Mouse (Mus musculus) skeletal muscle tissue, adult 2 months (tissue): ENCODE results near the gene Gm20388.
"Not testable (repeated sequence)": the region's sequence is repeated elsewhere in the genome, so short reads cannot be mapped to it uniquely, and the experiment has no call there.

Experiments used
- DNase-seq: peaks from one replicate; pipeline ENCODE4 v3.0.0-alpha.2; 2012; ENCODE audit warnings: low read depth, low spot score

Gm20388 gene

GRCm38 (mm10) chr8:121580465-121580864 lies 1669.8 kb downstream of the Gm20388 start:
- no peak for DNase-seq

GRCm38 (mm10) chr8:121583653-121584052 lies 1673.0 kb downstream of the Gm20388 start:
- DNase-seq = peak; percentile 82

- no peak for DNase-seq
These were observed 1674.1 kb downstream of the Gm20388 start for GRCm38 (mm10) chr8:121584730-121585129.

DNA sequence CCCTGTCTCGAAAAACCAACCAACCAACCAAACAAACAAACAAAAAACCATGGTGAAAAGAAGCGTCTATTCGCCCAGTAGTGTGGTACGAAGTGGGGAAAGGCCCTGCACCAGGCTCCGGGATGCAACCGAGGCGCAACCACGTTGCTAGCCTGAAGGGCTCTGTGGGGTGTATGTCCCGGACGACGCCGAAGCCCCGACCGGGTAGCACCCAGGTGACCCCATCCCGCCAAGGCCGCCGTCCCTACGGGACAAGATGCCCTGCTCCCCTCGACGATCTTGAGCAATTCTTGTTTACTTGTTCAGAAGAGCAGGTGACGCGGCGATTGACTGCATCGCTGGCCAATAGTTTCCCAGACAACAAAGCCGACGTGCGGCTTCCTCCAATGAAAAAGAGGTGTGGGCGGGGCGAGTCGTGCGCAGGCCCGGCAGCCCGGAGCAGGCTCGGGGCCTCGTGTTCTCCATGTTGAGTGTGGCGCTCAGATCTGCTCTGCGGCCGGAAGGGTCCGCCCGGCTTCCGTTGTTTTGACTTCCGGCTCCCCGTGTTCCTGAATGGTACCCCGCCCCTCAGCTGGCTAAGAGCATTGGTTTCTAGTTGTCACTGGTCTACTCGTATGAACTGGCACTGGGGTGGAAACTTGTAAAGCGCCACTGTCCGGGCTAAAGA lies 1674.7 kb downstream of the Gm20388 start:
- DNase-seq = peak; percentile 100

DNA sequence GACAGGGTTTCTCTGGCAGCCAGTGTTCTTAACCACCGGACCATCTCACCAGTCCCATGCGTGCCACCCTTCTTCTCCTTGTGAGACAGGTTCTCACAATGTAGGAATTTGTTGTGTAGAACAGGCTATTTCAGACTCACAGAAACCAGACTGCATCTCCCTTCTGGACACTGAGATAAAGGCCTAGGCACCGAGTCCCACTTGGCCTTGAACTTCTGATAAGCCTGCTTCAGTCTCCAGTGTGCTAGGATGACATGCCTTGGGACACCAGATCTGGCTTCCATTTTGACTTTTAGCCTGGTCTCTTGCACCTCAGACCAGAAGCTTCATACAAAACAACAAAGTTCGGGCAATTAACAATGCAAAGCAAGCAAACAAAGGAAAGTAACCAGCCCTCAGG lies 1678.1 kb downstream of the Gm20388 start:
- no peak for DNase-seq

DNA sequence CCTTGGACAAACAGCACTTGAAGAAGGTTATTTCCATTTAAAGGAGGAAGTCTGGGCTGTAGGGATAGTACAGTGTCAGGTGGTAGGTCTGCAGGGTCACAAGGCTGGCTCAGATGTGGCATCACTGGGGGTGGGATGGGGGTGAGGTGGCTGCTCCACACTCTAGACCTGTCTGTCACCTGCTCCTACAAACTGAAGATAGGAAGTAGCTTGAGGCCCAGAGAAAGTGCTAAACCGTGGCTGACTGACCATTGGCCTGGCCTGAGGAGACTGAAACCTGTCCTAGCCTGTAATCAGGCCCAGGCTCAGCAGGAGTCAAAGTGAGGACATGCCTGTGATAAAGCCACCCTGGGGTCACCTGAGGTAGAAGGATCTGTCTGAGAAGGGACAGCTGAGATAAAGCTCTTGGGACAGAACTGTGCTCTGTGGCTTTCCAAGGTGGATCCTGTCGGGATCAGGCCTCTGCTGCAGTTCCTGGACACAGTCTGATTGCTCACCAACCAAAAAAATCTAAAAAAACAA lies 1678.6 kb downstream of the Gm20388 start:
- DNase-seq = no peak

DNA sequence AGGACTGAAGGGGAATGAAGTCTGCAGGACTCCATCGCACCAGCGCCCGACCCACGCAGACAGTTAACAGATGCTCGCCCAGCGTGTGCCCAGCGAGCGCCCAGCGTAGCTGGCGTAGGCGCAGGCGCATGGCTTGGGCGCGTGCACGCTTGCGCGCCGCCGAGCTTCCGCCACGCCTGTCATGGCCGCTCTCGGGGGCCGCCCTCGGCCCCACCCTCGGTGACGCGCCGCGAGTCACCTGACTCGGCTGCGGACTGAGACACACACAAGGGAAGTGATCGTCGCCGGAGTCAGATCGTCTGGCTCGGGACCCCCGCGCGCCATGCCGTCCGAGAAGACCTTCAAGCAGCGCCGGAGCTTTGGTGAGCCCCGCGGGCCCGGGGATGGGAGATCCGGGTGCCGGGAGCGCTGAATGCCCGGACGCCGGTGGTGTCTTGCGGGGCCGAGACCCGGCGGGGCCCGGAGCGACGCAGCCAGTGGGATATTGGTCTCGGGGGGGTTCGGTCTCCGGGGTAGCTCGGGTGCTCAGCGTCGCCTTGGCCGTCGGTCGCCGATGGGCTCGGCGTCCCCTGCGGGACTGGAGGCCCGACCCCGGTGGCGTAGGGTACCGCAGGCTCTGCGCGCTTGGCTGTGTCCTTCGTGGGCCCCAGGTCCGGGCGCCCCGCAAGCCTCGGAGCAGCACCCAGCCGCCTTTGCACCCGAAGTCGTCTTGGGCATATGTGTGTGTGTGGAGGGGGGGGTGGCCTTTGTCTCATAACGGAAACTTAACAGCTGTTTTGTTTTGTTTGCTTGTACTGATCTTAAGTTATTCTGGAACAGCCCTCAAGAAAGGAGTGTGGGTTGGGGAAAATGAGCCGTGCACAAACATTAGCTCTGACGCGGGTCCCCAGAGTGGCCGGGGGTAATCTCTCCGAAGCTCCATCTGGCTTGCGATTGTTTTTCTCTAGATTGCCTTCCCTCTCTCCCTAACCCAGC lies 1679.8 kb downstream of the Gm20388 start, which contains the start of gene Map1lc3b:
Gene Map1lc3b (plus strand): TSS at position 159 of the 975 bp plus-strand sequence.
- peak; percentile 94 for DNase-seq

GRCm38 (mm10) chr8:121591178-121592066 lies 1680.8 kb downstream of the Gm20388 start:
- DNase-seq = no peak

DNA sequence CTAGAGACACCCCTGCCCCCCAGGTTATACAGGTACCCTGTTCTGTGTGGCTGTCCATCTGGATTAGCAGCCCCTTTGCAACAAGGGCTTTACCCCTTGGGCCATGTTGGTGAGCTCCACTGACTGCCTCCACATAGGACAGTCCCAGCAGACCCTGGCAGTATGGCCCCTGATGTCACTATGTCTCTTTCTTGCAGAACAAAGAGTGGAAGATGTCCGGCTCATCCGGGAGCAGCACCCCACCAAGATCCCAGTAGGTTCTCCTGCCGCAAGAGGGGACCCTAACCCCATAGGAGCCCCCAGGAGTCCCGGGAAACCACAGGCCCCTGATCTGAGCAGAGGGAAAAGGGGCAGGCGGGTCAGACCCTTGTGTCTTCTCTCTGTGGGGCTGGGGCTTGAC lies 1682.7 kb downstream of the Gm20388 start:
- DNase-seq = no peak

GRCm38 (mm10) chr8:121593983-121594382 lies 1683.3 kb downstream of the Gm20388 start:
- no peak for DNase-seq

- DNase-seq = not testable (repeated sequence)
These were observed 1686.9 kb downstream of the Gm20388 start for GRCm38 (mm10) chr8:121597492-121597891.

DNA sequence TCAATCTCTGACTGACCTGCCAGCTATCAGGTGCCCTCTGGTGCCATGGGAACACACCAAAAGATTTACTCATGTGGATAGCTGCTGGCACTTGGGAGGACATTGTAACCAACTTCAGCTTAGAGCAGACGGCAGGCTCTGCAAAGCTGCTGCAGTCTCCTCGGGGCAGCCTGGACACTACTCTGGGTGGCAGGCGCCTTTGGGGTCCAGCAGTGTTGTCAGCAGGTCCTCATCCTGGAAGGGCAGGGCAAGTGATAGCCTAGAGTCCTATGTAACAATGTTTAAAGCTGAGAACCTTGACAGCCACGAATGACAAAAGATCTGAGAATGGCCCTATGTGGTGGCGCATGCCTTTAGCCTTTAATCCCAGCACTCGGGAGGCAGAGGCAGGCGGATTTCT lies 1687.5 kb downstream of the Gm20388 start:
- DNase-seq = no peak

- DNase-seq = peak; percentile 77
These were observed 1688.3 kb downstream of the Gm20388 start for GRCm38 (mm10) chr8:121598892-121599291.

DNA sequence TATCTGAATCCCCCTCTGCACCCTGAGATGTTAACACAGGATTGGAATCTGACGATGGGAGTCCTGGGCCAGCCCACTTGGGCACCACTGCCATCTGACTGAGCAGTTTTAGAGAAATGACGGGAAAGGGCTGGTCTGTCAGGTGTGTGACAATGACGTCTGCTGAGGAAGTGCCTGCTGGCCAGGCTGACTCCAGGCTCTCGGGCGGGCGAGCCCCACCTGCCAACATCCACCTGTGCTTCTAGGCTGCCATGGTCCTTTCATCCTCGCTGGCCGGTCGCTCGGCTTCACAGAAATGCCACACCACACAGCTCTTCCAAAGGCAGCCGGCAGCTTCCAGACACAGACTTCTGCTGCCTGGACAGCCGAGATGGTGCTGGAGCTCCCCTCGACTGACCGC lies 1689.2 kb downstream of the Gm20388 start:
- no peak for DNase-seq

- no peak for DNase-seq
These were observed 1691.8 kb downstream of the Gm20388 start for GRCm38 (mm10) chr8:121602411-121602810.

DNA sequence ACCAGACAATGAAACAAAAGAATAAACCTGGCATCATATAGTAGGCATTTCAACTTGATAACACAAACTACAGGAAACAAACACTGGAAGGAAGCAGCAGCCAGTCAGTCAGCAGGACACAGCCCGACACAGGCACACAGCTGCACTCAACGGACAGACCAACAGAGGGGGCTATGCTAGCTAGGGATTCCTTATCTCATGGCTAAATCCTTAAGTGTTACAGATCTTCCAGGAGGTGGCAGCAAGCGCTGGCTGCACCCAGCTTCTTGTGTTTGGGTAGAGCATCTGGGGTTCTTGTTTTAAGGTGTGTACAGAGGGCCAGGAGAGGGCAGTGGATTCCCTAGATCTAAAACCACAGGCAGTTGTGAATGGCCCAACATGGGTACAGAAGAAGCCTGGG lies 1692.2 kb downstream of the Gm20388 start:
- peak; percentile 77 for DNase-seq

GRCm38 (mm10) chr8:121603801-121604200 lies 1693.2 kb downstream of the Gm20388 start:
- DNase-seq = no peak

GRCm38 (mm10) chr8:121607661-121608060 lies 1697.0 kb downstream of the Gm20388 start:
- no peak for DNase-seq

DNA sequence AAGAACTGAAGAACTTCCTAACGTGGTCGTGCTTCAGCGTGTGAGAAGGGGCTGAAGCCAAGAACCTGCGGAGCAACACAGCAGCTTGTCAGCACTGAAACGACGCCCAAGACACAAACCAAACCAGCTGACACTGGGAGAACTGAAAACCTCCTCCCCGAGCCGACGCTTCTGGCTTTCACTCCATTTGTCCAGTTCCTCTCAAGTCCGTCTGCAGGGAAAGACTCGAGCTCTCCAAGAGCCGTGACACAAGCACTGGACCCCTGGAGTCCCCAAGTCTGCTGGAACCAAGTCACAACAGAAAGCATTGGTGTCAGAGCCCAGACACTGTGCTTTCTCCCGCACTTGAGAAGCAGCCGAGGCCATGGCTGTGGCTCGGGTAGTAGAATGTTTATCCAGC lies 1698.6 kb downstream of the Gm20388 start:
- no peak for DNase-seq

DNA sequence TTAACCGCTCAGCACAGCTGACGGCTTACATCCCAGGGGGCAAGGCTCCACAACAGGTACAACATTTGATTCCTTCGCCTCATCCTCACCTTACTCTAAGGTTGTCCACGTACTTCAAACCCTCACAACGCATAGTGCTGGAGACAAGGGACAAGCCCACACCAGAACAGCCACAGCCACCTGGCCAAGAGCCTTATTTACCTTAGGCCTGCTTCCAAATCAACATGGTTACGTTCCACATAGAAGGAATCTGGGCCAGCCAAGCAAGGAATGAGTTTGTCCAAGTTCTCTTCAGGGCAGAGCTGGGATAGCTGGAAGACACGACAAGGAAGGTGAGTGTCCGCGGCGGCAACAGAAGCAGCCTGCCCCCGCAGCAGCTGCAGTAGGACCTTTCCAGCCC lies 1699.3 kb downstream of the Gm20388 start:
- DNase-seq = no peak

DNA sequence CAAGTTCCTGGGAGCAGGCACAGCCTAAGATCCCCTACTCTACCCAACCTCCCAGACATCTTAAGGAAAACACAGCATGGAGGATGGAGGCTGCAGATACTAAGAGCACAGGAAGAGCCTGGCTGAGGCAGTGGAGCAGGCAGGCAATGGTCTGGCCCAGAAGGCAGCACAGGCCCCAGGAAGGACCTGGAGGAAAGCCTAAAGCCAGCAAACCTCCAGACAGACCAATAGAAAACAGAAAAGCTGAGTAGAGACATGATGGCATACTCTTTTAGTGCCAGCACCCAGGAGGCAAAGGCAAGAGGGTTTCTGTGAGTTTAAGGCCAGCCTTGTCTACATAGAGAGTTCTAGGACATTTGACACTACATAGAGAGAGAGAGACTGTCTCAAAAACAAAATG lies 1702.8 kb downstream of the Gm20388 start:
- DNase-seq = no peak
